Mouse (Mus musculus) mature B cell (primary cell): Measurements from ENCODE around the gene AL732309.1.

Source experiments
- in situ Hi-C: fragments of 300-500 bp; cut with MboI; formaldehyde crosslinking; loops from 2 replicates; pipeline ENCODE4 v1.14.3; 2019

Gene AL732309.1

DNA sequence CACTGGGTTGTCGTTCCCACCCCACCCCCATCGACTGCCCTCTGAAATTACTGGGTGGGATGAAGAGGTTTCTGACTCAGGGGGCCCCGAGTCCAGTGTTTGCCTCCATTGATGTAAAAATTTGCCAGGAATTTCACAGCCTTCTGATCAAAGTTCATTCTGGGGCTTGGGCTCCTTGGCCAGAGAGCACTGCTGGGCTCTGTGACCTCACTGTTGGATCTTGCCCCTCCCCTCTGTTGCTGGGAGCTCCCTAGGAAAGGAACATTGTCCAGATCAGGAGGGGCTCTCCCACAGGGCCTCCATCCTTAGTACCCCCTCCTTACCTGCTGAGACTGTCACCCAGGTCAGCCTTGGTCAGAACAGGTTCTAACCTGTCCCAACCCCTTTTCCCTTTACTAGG lies 32.2 kb downstream of the AL732309.1 start, which contains the start of gene Stpg3:
Gene Stpg3 (minus strand): TSS at position 194 of the 400 bp plus-strand sequence.
- in situ Hi-C loops: no loop called here

GRCm38 (mm10) chr2:25213266-25213865 lies 33.3 kb downstream of the AL732309.1 start:
- in situ Hi-C loops: no loop called here

DNA sequence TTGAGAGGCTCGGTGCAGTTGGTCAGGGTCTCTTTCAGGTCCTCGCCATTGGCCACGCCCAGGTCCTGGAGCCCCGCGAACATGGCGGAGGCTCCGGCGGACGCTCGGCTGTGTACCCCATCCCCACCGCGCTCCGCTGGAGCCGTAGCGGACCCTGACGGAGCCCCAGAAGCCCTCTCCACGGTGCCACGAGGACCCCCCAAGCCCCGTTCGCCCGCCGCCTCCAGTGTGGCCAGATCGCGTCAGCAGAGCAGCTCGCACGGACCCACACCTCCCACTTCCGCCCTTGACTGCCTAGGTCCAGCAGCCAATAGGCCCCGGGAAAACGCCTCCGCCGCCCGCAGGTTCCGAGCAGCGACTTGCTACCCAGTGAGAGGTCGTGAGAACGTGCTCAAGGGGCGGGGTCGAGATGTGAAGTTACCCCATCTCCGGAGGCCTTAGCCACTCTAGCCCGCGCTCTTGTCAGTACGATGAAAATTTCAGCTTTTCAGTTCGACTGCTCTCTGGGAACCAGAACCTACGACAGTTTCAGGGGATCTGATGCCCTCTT lies 35.5 kb downstream of the AL732309.1 start, which contains the start of gene Nelfb:
Gene Nelfb (minus strand): TSS at position 369 of the 550 bp plus-strand sequence.
- in situ Hi-C loops: no loop called here

- in situ Hi-C loops: no loop called here
Measured at GRCm38 (mm10) chr2:25210686-25211085, 36.0 kb downstream of the AL732309.1 start.

GRCm38 (mm10) chr2:25207593-25207992 lies 39.1 kb downstream of the AL732309.1 start:
- in situ Hi-C loops: no loop called here

GRCm38 (mm10) chr2:25203631-25204214 lies 42.9 kb downstream of the AL732309.1 start:
- in situ Hi-C loops: no loop called here

DNA sequence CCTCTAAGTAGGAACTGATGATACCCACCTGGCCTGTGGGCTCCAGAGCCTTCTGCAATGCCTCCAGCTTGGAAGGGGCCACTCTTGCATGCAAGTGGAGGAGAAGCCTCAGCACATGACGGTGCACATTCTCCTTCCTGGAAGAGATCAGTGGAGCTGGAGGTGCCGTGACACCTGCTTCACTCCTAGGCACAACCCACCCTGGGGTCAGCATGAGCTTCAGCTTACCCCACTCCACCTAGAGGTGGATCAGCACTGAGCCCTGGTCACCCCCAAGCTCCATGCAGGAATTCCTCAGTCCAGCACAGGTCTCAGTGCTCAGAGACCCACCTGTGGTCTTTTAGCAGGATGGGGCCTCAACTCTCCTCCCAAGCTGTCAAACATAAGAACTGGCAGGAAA lies 46.0 kb downstream of the AL732309.1 start:
- in situ Hi-C loops: no loop called here

GRCm38 (mm10) chr2:25197946-25198345 lies 48.7 kb downstream of the AL732309.1 start:
- in situ Hi-C loops: no loop called here

DNA sequence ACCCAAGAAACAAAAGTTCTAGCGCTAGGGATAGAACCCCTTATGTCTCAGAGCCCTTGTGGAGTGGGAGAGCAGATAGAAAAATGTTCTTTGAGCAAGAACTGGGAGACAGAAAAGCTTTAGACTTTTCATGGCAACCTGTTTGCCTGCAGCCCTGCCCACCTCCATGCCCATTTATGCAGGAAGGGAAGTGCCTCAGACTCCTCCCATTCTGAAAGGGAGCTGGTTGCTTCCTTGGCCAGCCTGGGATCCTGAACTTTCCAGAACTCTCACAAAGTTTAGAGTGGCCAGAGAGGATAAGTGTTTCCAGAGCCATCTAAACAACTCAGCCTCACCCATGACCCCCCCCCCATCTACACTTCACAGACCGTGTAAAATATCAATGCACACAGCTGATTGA lies 49.5 kb downstream of the AL732309.1 start:
- in situ Hi-C loops: no loop called here

- in situ Hi-C loops: no loop called here
Measured at GRCm38 (mm10) chr2:25196172-25196954, 50.3 kb downstream of the AL732309.1 start, which contains the start of gene Tor4a. Gene Tor4a, minus strand, starts transcription at chr2:25196886.

DNA sequence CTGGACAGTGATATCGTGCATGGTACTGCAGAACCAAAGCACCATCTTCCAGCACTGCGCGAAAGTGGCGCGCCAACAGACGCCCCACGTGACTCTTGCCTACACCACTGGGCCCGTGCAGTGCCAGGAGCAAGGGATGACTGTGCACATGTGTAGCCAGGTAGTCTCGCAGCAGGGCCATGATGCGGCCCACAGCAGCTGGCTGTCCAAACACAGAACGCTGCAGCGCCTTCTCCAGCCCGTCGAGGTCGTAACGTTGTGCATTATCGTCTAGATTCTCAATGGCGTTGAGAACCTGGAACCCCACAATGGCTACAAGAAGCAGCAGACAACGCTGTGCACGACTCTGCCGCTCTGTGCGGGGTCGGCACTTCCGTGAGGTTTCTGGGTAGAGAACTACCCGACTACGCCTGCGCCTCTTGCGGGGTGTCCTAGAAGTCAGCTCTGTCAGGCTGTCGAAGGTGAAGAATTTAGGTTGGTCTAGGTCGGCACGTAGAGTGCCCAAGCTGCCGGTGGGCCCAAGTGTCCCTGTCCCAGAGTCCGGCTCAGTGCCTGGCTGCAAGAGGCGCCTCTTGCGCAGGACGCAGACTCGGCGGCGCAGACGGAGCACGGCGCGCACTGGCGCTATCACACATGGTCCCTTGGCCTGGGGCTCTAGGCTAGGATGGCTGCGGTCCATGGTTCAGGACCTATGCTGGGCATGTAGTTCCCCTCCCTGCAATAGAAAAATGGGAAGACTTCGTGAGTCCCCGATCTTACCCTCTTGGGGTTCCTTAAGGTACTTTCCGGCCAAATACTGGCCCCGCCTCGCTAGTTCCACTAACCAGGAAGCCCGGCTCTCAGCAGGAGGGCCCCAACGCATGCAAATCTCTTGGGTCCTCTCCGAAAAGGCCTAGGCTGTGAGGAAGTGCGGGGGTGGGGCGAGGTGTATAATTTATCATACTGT lies 51.2 kb downstream of the AL732309.1 start:
- in situ Hi-C loops: no loop called here
